Mouse (Mus musculus) hindbrain, embryonic 15.5 days (tissue): ENCODE data around the gene Nccrp1. TPM values are rescaled to one million over a fixed set of nuclear protein-coding genes. Genes with fewer than 3 reads are reported as not detected.

Source experiments
- ATAC-seq: fragments of 200-750 bp; cut with Nextera tagmentation; 2 replicates; pipeline ENCODE4 v1.8.0; 2017; ENCODE audit warnings: low read depth, moderate number of reproducible peaks, moderate TSS enrichment; ENCODE audit not compliant: low FRiP score
- H3K27ac ChIP-seq: fragments of 300-500 bp; sonication (generic); replicated peaks from 2 replicates; pipeline ENCODE4 v1.5.1; 2015; ENCODE audit warnings: mild to moderate bottlenecking, inconsistent platforms
- H3K27me3 ChIP-seq: fragments of 300-500 bp; sonication (generic); 2 replicates; pipeline ENCODE4 v1.6.1; 2015; ENCODE audit warnings: control low read depth, inconsistent platforms
- H3K36me3 ChIP-seq: fragments of 300-500 bp; sonication (generic); 2 replicates; pipeline ENCODE4 v1.6.1; 2015; ENCODE audit warnings: control low read depth, inconsistent platforms
- H3K4me1 ChIP-seq: fragments of 300-500 bp; sonication (generic); replicated peaks from 2 replicates; pipeline ENCODE4 v1.6.1; 2015; ENCODE audit warnings: control low read depth, inconsistent platforms
- H3K4me2 ChIP-seq: fragments of 300-500 bp; sonication (generic); 2 replicates; pipeline ENCODE4 v1.6.1; 2015; ENCODE audit warnings: moderate library complexity, mild to moderate bottlenecking, inconsistent platforms
- H3K4me3 ChIP-seq: fragments of 300-500 bp; sonication (generic); 2 replicates; pipeline ENCODE4 v1.5.1; 2015; ENCODE audit warnings: mild to moderate bottlenecking, inconsistent platforms
- H3K9ac ChIP-seq: fragments of 300-500 bp; sonication (generic); 2 replicates; pipeline ENCODE4 v1.6.1; 2015; ENCODE audit warnings: inconsistent platforms
- H3K9me3 ChIP-seq: fragments of 300-500 bp; sonication (generic); 2 replicates; pipeline ENCODE4 v1.6.1; 2016; ENCODE audit warnings: control low read depth, inconsistent platforms
- WGBS: fragments of 180-500 bp; shearing (Covaris S2); methylation state at CpG from one replicate; pipeline ENCODE4 v1.1.7; 2015; 5-methylcytosine and 5-hydroxymethylcytosine counted together
- polyA plus RNA-seq: library from polyadenylated mRNA; unstranded; fragments of >200 nt; fragmentation: Nextera tagmentation; extraction: Ambion mirVana; gene quantifications from 2 replicates; pipeline ENCODE4 v1.2.1, GENCODE M21; 2015

Nccrp1 gene
- polyA plus RNA-seq: 0.19 TPM in 1 of 2 replicates, not detected in the other

DNA sequence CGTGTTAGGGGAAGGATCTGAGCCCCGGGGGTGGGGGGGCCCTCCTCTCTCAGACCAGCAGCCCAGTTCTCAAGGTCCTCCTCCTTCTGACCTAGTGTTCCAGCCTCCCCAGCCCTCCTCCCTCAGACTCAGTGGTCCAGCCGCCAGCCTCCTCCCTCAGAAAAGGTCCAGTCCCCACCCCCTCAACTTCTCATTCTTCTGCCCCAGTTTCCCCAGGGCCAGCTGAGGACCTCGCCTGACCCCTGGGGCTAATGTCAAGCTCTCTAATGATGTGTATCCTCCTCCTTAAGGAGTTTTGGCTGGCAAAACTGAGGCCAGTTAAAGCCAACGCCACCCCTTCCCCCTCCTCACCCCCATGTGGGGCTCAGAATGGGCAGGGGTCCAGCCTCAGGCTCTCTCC, at the start of gene Nccrp1:
Nccrp1 (minus strand) TSS at position 101 of the 400 bp plus-strand sequence.
- ATAC-seq: no peak
- Histone ChIP-seq H3K9me3 (no peaks in the 10 kb centered on the region), H3K36me3 (no peaks in the 10 kb centered on the region), H3K4me2 (peak within 1 kb of the TSS; percentile 64), H3K4me3 (peak within 1 kb of the TSS; percentile 34), H3K4me1 (peaks cover 23% of the 10 kb centered on the region), H3K27me3 (peaks cover 35% of the 10 kb centered on the region), H3K27ac (no peak within 1 kb of the TSS), H3K9ac (peak within 1 kb of the TSS; percentile 34)
- 6% methylated on average over 5 of the region's 5 CpGs for WGBS

DNA sequence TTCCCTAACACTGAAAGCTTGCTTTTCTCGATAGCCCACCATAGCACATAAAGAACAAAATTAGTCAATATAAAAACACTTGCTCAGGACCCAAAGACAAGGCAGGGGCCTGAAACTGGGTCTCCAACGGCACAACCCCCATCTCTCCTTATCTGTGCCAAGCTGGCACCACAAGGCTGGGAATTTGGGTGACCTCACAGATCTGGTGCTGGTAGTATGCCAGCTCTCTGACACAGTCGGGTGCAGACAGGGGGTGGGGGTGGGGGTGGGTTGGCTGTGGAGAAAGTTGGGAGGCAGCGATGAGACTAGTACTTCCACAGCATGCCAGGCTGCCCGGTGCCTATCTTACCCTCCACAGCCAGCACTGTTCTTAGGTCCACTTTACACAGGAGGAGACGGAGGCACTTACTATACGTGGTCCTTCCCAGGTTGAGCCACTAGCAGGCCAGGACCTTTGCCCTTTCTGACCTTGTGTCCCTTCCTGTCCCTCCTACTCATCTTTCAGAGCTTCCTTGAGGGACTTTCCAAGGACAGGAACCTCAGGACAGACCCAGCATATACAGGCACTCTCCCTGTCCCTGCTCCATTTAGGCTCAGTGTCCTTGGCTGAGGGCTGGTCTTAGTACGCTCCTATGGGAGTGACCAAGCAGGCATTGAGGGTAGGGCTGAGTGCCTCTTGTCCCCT, 48.8 kb upstream of the Nccrp1 start:
- Histone ChIP-seq H3K4me2 (peak overlapping the region; percentile 64), H3K4me3 (no peak overlapping the region; the same call in 1 of the 2 replicates), H3K36me3 (no peaks in the 10 kb centered on the region), H3K27ac (0 out of 2 replicates have a peak overlapping the region, but pooled peaks have one; percentile 10), H3K9ac (no peak overlapping the region), H3K27me3 (no peaks in the 10 kb centered on the region), H3K9me3 (no peaks in the 10 kb centered on the region), H3K4me1 (peaks cover 50% of the 10 kb centered on the region)
- WGBS: 67% methylated on average over 8 of the region's 8 CpGs
- 0 out of 2 replicates have a peak, but pooled peaks have one; percentile 10 for ATAC-seq

DNA sequence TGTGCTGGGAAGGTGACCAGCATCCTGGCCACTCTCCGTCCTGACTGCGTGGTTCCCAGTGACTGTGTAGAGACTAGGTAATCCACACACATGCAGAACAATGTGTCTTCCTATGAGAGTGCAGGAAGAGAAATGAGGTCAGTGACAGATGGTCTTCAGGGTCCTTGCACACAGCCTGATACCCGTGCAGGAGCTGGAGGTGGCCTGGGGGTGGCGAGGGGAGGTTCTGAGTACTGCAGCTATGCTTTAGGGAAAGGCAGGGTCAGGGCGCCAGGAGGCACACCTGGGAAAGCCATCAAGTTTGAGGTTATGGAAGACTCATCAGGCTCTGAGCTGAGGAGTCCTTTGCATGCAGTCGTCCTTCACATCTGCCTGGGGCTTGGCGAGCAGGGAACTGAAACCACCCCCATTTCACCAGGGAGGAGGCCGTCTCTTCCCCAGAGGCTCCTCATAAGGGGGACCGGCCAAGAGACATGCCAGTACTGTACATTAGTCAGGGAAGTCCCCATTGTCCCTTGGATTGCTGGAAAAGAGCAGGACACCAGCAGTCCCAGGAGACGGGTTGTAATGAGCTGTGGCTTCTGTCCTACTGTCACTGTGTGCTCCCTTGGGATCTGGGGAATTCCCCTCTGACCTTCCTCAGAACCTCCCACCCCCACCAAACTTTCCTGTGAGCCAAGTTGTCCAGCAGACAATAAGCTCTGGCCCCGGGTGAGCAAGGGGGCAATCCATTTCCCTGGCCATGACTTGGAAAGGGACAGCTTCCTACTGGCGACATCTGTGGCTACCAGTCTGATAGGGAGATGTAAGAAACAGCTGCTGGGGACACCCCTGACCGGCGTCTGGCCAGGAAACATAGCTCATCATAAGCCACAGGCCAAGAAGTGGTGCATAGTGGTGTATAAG, 46.4 kb upstream of the Nccrp1 start:
- H3K9ac ChIP-seq: no peak overlapping the region
- 46% methylated on average over 14 of the region's 14 CpGs for WGBS

GRCm38 (mm10) chr7:28591862-28592261, 44.8 kb upstream of the Nccrp1 start:
- H3K27me3 ChIP-seq: no peaks in the 10 kb centered on the region
- no peaks in the 10 kb centered on the region for H3K9me3 ChIP-seq
- H3K4me1 ChIP-seq: peaks cover 55% of the 10 kb centered on the region
- ATAC-seq: no peak
- no peak overlapping the region for H3K4me2 ChIP-seq
- H3K36me3 ChIP-seq: no peaks in the 10 kb centered on the region
- H3K9ac ChIP-seq: no peak overlapping the region
- 61% methylated on average over 1 of the region's 1 CpGs for WGBS
- no peak overlapping the region for H3K27ac ChIP-seq
- H3K4me3 ChIP-seq: no peak overlapping the region

More for the DNA sequence above, 46.4 kb upstream of the Nccrp1 start:
- H3K4me2 ChIP-seq: no peak overlapping the region
- H3K4me1 ChIP-seq: peaks cover 50% of the 10 kb centered on the region
- no peaks in the 10 kb centered on the region for H3K27me3 ChIP-seq
- no peak overlapping the region for H3K4me3 ChIP-seq
- H3K27ac ChIP-seq: no peak overlapping the region
- ATAC-seq: no peak
- no peaks in the 10 kb centered on the region for H3K9me3 ChIP-seq
- no peaks in the 10 kb centered on the region for H3K36me3 ChIP-seq

DNA sequence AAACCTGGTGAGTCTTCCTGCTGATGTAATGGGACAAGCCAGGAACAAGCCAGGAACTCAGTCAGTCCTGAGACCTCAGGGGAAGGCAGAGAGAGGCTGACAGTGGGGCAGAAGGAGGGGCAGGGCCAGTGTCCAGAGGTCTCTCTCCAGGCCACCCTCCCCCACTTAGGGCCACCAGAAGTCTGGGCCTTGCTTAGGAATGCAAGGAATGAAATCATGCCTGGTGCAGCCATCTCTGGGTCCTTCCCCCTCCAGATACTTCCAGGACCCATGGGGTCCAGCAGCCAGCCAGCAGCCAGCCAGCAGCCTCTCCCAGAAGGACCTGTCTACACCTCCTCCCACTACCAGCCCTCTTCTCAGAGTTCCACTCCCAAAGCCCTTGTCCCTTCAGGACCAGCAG, 40.6 kb upstream of the Nccrp1 start:
- no peak overlapping the region for H3K27ac ChIP-seq
- peaks cover 51% of the 10 kb centered on the region for H3K4me1 ChIP-seq
- H3K27me3 ChIP-seq: no peaks in the 10 kb centered on the region
- no peak overlapping the region for H3K4me3 ChIP-seq
- H3K4me2 ChIP-seq: no peak overlapping the region
- no peak for ATAC-seq
- H3K9me3 ChIP-seq: no peaks in the 10 kb centered on the region
- no peaks in the 10 kb centered on the region for H3K36me3 ChIP-seq
- H3K9ac ChIP-seq: no peak overlapping the region

DNA sequence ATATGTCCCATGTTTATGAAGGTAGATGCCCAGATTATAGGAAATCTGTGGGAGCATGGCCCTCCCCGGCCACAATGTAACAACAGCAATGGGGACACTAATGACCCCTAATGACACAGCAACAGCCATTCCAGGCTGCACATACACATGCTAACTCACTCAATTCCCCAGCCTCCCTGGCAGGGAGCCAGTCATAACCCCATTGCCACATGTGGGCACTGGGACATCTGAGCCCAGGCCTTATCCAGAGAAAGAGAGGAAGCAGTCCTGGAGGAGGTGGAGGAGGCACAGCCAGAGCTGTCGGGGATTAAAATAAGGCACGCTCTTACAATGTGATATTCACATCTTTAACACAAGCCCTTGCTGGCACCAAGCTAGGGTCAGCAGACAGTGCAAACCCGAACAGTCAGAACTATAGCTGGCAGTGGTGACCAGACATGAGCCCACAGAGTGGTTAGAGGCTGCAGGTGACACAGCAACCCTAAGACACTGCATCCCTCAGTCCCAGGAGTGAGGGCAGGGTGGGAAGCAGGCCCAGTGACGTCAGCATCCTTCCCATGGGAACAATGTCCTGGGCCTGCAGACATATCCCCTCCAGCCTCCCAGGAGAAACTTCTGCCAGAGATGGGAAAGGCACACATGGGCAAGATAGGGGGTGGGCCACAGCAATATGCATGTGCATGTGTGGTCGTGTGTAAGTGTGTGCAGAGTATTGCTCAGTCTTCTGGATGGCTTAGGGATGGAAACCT, 39.8 kb upstream of the Nccrp1 start:
- Histone ChIP-seq H3K4me1 (peaks cover 50% of the 10 kb centered on the region), H3K36me3 (no peaks in the 10 kb centered on the region), H3K27me3 (no peaks in the 10 kb centered on the region), H3K4me3 (no peak overlapping the region), H3K9me3 (no peaks in the 10 kb centered on the region), H3K4me2 (no peak overlapping the region), H3K27ac (no peak overlapping the region), H3K9ac (no peak overlapping the region)
- ATAC-seq: no peak
- 40% methylated on average over 6 of the region's 6 CpGs for WGBS

DNA sequence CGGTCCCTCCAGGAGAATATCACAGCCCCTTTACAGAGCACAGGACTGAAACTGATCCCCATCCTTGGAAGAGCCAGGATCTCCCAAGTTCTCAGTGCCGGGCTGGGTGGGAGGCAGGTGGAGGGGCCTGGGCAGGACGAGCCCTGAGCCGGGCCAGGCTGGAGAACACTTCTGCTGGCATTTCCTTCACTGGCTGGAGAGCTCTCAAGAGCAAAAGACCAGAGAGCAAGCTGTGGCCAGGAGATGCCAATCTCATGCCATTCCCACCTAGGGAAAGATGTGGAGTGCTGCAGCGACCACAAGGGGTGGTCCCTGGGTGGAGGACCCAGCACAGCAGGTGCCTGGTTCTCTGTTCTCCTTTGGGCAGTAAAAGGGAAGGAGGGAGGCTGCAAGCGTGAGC, 37.9 kb upstream of the Nccrp1 start:
- H3K36me3 ChIP-seq: no peaks in the 10 kb centered on the region
- H3K9ac ChIP-seq: no peak overlapping the region
- ATAC-seq: no peak
- no peak overlapping the region for H3K4me2 ChIP-seq
- no peak overlapping the region for H3K27ac ChIP-seq
- H3K9me3 ChIP-seq: no peaks in the 10 kb centered on the region
- no peaks in the 10 kb centered on the region for H3K27me3 ChIP-seq
- H3K4me1 ChIP-seq: peaks cover 50% of the 10 kb centered on the region
- H3K4me3 ChIP-seq: no peak overlapping the region
- 82% methylated on average over 6 of the region's 6 CpGs for WGBS

DNA sequence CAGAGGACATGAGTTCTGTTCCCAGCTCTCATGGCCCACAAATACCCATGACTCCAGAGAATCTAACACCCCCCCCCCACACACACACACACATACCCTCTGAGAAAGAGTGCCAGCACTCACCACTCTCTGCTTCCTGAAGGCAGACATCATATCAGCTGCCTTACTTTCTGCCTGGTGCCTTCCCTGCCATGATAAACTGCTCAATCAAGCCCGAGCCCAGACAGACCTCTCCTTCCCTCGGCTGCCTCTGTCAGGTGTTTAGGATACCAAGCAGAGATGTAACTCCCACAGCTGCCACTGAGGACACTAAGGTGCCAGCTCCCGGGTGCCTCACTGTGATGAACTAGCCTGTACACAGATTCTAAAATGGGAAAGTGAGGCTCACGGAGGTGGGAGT, 37.4 kb upstream of the Nccrp1 start:
- Histone ChIP-seq H3K4me3 (no peak overlapping the region), H3K4me2 (no peak overlapping the region), H3K27ac (no peak overlapping the region), H3K4me1 (peaks cover 52% of the 10 kb centered on the region), H3K9me3 (no peaks in the 10 kb centered on the region), H3K36me3 (no peaks in the 10 kb centered on the region), H3K27me3 (no peaks in the 10 kb centered on the region), H3K9ac (no peak overlapping the region)
- ATAC-seq: no peak
- WGBS: 73% methylated on average over 4 of the region's 4 CpGs

DNA sequence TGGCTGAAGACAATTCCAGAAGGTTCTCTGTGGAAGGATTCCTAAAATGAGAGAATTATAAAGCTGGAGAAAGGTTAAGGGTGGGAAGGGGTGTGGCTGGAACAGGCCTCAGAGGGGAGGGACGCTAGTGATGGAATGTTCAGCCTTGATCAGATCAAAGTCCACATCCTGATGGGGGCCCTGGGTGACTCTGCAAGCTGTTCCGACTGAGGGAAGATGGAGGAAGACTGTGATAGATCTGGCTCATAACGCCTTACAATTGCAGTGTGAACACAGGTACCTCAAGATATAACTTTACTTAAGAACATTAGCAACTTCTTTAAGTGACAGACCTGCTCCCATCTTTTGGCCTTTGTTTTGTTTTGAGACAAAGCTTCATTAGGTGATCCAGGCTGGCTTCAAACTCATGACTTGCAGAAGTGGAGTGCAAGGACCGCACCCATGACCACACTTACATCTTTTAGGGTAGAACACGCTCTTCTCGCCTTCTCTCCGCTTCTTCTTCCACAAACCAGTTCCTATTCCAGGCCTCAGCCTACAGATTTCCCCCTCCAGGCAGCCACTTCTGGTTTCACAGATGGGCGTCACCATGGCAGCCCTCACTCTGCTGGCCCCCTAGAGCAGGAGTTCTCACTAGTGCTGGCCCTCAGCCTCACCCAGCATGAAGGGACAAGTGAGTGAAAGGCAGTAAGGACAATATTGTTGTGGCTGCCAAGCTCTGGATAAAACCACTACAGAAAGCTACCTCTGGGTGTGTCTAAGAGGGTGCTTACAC, 36.7 kb upstream of the Nccrp1 start:
- WGBS: 83% methylated on average over 8 of the region's 8 CpGs

DNA sequence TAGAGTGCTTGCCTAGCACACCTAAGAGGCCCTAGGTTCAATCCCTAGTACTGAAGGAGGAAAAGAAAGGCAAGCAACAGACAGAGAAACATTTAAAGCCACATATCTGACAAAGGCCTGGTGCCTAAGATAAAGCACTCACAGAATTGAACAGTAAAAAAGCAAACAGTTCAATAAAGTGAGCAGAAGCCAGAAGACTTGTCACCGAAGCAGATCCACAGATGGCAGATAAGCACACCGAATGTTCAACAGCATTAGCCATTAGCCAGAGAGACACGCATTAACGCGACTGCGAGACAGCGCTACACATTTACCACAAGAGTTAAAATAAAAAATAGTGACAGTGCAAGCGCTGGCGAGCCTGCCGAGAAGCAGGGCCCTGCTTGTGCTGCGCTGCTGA, 35.8 kb upstream of the Nccrp1 start:
- Histone ChIP-seq H3K4me3 (no peak overlapping the region), H3K9me3 (no peaks in the 10 kb centered on the region), H3K27me3 (no peaks in the 10 kb centered on the region), H3K4me2 (no peak overlapping the region), H3K4me1 (peaks cover 53% of the 10 kb centered on the region), H3K27ac (peak overlapping the region; percentile 18; the same call in 1 of the 2 replicates), H3K36me3 (no peaks in the 10 kb centered on the region), H3K9ac (no peak overlapping the region)
- ATAC-seq: no peak
- WGBS: 62% methylated on average over 11 of the region's 11 CpGs

More for the DNA sequence above, 36.7 kb upstream of the Nccrp1 start:
- no peak overlapping the region for H3K27ac ChIP-seq
- no peak overlapping the region for H3K9ac ChIP-seq
- no peaks in the 10 kb centered on the region for H3K9me3 ChIP-seq
- H3K4me3 ChIP-seq: no peak overlapping the region
- no peaks in the 10 kb centered on the region for H3K36me3 ChIP-seq
- no peak for ATAC-seq
- H3K4me2 ChIP-seq: no peak overlapping the region
- H3K27me3 ChIP-seq: no peaks in the 10 kb centered on the region
- peaks cover 57% of the 10 kb centered on the region for H3K4me1 ChIP-seq

DNA sequence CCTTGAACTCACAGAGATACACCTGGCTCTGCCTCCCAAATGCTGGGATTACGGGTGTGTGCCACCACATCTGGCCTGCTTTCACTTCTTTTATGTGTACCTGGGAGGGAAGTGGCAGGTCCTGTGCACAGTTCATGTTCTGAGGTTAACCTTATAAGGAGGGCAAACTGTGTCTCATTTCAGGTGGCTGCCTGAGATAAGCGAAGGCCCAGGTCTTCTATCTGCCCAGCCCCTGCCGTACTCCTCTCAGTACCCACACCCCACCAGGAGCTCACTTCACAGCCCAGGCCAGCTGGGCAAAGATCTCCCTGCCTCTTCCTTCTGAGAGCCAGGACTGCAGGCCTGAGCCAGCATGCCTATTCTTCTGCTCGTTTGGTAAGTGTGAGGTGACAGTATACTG, 34.7 kb upstream of the Nccrp1 start:
- ATAC-seq: no peak
- 88% methylated on average over 4 of the region's 4 CpGs for WGBS
- no peak overlapping the region for H3K27ac ChIP-seq
- no peaks in the 10 kb centered on the region for H3K36me3 ChIP-seq
- no peaks in the 10 kb centered on the region for H3K9me3 ChIP-seq
- H3K4me1 ChIP-seq: peaks cover 51% of the 10 kb centered on the region
- H3K4me2 ChIP-seq: no peak overlapping the region
- no peak overlapping the region for H3K9ac ChIP-seq
- no peaks in the 10 kb centered on the region for H3K27me3 ChIP-seq
- H3K4me3 ChIP-seq: no peak overlapping the region
